Mouse (Mus musculus) brown adipose tissue, adult 24 weeks (tissue): ENCODE measurements around the gene Zfp423. TPM values are rescaled to one million over a fixed set of nuclear protein-coding genes. Genes with fewer than 3 reads are reported as not detected.

Experiments used
- H3K27ac ChIP-seq: fragments of 200-500 bp; replicated peaks from 2 replicates; pipeline ENCODE4 v1.5.1; 2012; ENCODE audit warnings: low read depth, mild to moderate bottlenecking, low read length
- H3K4me1 ChIP-seq: fragments of 200-500 bp; 2 replicates; pipeline ENCODE4 v1.6.1; 2012; ENCODE audit warnings: low read length, mixed read lengths; ENCODE audit not compliant: control insufficient read depth, insufficient read depth, insufficient read length
- H3K4me3 ChIP-seq: fragments of 200-500 bp; 2 replicates; pipeline ENCODE4 v1.5.1; 2012; ENCODE audit warnings: low read depth, mild to moderate bottlenecking, low read length, moderate library complexity; ENCODE audit not compliant: insufficient read depth
- polyA plus RNA-seq: library from polyadenylated mRNA; stranded (reverse); fragments of >200 nt; gene quantifications from 2 replicates; pipeline ENCODE4 v1.2.4, GENCODE M21; 2012; ENCODE audit not compliant: missing spikeins, insufficient read depth, insufficient read length

Zfp423 gene
- polyA plus RNA-seq, 1 experiment, result 14.0 TPM

GRCm38 (mm10) chr8:87716726-87717248, 242.6 kb downstream of the Zfp423 start:
- peaks cover 16% of the 10 kb centered on the region; the same call in 1 of the 2 replicates for H3K4me1 ChIP-seq
- H3K4me3 ChIP-seq, result no peak overlapping the region
- H3K27ac ChIP-seq, result no peak overlapping the region

DNA sequence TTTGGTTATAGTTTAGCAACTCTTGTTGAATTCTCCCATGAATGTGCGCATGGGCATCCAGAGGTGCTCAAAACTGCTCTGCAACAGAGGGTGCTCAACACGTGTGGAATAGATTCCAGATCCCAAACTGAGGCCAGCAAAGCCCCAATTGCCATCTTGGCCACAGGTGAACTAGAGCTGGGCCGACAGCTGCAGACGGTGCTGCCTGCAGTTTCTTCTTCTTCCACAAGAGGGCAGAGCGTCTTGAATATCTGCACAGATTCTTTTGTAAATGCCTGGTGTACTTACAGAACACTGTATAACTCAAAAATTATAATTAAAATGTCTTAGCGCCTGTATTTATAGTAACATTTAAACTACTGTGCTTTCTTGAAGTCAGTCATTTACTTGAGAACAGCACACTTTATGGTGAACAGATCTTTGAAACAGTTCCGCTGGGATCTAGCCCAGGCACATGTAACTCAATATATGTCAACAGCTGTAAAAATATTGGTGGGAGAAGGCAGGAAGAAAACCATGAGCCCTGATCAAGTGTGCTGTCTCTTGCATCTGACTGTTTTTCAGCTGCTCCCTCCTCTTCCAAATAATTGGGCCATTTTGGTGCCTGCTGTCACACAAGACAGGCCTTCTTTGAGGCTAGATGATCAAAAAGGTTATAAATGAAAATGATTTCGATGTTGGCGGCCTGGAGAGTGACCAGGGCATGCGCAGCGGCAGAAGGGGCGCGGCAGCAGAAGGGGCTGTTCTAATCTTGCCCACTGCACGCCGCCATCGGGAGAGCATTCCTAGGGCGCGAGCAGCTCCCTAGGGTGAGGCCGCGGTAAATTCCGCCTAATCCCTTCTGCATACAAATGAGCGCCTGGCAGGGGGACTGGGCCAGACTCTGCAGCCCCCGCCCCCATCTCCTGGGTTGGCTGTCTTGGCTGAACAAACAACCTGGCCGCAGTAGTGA, 243.4 kb downstream of the Zfp423 start:
- Histone ChIP-seq H3K27ac (no peak overlapping the region), H3K4me3 (no peak overlapping the region), H3K4me1 (peaks cover 17% of the 10 kb centered on the region)

DNA sequence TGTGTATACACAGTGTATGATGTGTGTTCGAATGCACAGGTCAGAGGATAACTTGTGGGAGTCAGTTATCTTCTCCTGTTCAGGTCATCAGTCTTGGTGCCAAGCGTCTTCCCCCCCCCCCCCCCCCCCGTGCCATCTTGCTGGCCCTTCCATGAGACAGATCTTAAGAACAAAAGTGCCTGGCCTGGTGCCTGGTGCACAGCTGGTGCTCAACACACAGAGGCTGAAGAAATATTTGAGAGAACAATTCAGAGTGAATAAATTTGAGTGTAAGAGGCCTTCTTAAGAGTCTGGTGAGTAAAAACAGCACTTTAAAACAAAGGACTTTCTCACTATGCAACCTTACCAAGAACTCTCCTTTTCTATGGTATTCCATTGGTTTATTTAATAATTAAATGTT, 245.4 kb downstream of the Zfp423 start:
- H3K4me3 ChIP-seq, result no peak overlapping the region
- H3K4me1 ChIP-seq, result peaks cover 8% of the 10 kb centered on the region; the same call in 1 of the 2 replicates
- H3K27ac ChIP-seq, result no peak overlapping the region

- Histone ChIP-seq H3K27ac (no peak overlapping the region), H3K4me3 (no peak overlapping the region), H3K4me1 (peaks cover 3% of the 10 kb centered on the region; the same call in 1 of the 2 replicates)
Measured at GRCm38 (mm10) chr8:87711955-87712354, 247.4 kb downstream of the Zfp423 start.

DNA sequence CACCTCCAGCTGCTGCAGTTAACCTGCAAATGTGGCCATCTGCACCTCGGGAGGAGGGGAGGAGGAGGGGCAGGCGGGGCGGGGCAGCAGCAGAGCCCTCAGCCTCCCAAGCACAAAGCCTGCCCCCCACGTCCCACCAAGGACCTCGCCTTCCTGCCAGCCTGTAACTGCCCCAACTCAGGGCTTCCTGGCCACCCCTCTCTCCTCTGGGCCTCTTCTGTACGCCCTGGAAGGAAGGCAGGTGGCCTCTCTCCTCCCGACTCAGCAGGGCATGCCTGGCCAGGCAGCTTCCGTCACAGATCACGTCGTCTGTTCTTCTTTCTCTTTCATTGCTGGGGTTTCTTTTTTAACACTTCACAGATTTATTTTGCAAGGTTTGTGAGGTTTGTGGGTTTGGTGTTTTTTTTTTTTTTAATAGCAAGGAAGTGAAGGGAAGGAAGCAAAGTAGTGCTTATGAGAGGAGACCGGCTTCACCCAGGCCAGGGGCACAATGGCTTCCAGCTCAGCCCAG, 251.2 kb downstream of the Zfp423 start:
- Histone ChIP-seq H3K4me3 (no peak overlapping the region), H3K27ac (no peak overlapping the region), H3K4me1 (peaks cover 10% of the 10 kb centered on the region)

DNA sequence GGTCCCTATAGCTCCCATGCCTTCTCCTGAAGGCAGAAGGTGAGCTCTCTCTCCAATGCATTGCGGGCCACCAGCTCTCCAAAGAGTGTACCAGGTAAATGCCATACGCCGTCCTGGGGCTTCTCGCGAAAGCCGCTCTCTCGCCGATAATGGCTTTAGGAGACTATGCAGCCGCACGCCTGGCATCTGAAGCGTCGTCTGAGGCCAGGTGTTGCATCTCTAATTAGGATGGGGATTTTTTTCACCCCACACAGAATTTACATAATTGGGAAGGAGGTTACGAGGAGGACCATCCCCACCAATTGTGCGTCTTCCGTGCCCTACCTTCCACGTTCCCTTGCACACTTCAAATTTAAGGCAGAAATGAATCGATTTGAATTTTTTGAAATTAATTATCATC, 252.2 kb downstream of the Zfp423 start:
- H3K27ac ChIP-seq, result no peak overlapping the region
- H3K4me1 ChIP-seq, result peaks cover 16% of the 10 kb centered on the region
- no peak overlapping the region for H3K4me3 ChIP-seq

DNA sequence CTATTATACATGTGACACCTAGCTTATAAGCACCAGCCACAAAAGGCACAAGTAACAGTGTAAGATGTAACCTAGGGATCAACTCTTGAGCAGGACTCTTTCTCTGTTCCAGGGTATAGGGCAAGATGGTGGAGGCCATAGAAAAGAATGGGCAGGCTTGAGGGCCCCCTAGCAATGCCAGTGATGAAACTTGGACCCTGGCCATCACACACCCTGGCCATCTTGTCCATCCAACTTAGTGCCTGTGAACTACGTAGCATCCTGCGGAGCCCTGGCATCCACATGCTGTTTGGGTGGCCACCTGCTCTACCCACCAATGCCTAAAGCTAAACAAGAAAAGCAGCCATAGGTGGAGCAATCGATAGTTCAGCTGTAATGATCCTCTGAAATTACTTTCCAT, 254.6 kb downstream of the Zfp423 start:
- H3K4me1 ChIP-seq, result peaks cover 20% of the 10 kb centered on the region
- H3K27ac ChIP-seq, result no peak overlapping the region
- no peak overlapping the region for H3K4me3 ChIP-seq

- H3K4me1 ChIP-seq, result peaks cover 20% of the 10 kb centered on the region
- H3K27ac ChIP-seq, result 0 out of 2 replicates have a peak overlapping the region, but pooled peaks have one; percentile 13
- H3K4me3 ChIP-seq, result no peak overlapping the region
Measured at GRCm38 (mm10) chr8:87702790-87703311, 256.5 kb downstream of the Zfp423 start.

GRCm38 (mm10) chr8:87702051-87702521, 257.3 kb downstream of the Zfp423 start:
- Histone ChIP-seq H3K27ac (no peak overlapping the region), H3K4me1 (peaks cover 20% of the 10 kb centered on the region), H3K4me3 (no peak overlapping the region)

GRCm38 (mm10) chr8:87701583-87701982, 257.8 kb downstream of the Zfp423 start:
- Histone ChIP-seq H3K4me3 (no peak overlapping the region), H3K4me1 (peaks cover 20% of the 10 kb centered on the region), H3K27ac (no peak overlapping the region)

GRCm38 (mm10) chr8:87700321-87700720, 259.1 kb downstream of the Zfp423 start:
- H3K27ac ChIP-seq, result no peak overlapping the region
- peaks cover 20% of the 10 kb centered on the region for H3K4me1 ChIP-seq
- H3K4me3 ChIP-seq, result no peak overlapping the region

GRCm38 (mm10) chr8:87697127-87697526, 262.3 kb downstream of the Zfp423 start:
- H3K27ac ChIP-seq, result no peak overlapping the region
- H3K4me1 ChIP-seq, result peaks cover 16% of the 10 kb centered on the region; the same call in 1 of the 2 replicates
- H3K4me3 ChIP-seq, result no peak overlapping the region

DNA sequence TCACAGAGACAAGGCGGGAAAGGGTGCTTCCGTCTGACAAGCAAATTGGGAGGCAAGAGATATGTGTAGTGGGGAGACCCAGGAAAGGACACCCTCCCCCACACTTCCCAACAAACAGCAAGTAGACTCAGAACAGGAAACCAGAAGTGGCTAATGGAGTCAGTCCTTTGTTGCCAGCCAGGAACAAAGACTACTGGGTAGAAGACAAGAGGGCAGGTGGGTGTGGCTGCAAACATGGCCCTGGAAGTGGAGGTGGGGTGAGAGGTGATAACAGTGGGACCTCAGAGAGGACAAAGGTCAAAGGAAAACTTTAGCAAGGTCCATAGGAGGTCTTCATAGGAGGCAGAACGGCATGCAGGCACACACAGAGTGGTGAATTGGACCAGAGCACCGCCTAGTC, 265.7 kb downstream of the Zfp423 start:
- no peak overlapping the region for H3K4me3 ChIP-seq
- peaks cover 9% of the 10 kb centered on the region for H3K4me1 ChIP-seq
- H3K27ac ChIP-seq, result no peak overlapping the region

DNA sequence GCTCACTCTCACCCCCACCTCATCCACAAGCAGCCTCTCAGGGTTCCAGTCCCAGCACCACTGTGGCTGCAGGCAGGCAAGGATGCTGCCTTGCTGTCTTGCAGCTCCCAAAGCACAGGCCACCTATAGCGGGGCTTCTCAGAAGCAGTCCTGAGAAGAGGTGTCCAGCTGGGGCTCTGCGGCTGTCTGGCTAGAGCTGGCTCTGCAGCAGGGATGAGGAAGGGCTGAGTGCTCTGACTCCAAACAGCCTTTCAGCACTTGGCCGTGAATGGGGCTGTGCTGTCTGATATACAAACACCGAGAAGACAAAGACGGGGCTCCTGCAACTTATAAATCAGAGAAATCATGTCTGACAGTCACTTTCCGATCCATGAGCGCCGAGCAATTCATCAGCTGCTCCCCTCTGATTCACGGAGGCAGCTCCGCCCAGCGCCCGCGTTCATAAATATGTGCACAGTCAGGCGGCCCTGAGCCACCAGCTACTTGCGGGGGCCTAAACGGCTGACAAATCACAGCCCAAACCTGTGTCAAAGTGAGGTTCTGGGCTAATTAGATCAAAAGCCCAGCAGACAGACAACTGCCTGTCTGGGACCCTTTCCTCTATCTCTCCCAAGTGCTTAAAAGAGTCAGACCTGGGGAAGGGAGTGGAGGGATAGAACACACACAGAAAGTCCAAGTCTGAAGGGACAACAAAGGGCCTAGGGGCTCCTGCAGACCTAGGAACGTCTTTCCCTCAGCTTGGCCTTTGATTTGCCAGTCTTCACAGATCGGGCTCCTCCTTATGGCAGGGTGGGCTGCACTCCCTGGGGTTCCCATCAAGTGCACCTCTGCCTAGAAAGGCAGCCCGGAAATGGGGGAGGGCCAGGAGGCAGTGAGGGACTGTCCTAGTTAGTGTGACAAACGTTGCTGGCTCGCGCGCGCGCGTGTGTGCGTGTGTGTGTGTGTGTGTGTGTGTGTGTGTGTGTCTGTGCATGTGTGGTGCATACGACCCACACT, 269.0 kb downstream of the Zfp423 start:
- Histone ChIP-seq H3K4me1 (peaks cover 9% of the 10 kb centered on the region), H3K27ac (no peak overlapping the region), H3K4me3 (no peak overlapping the region)
